ENCODE assay signal across 8 mouse cellular contexts in genomic region chr9:65587270-65587572, GRCm38 (mm10). TPM values are rescaled to one million over a fixed set of nuclear protein-coding genes. Genes with fewer than 3 reads are reported as not detected.
DNase-seq lines count a peak whose midpoint lies in the region; ATAC-seq and TF ChIP-seq lines count a peak whose summit lies in the region.

No protein-coding gene starts in this region.

- H3K27me3 ChIP-seq in liver, adult 2 months (ENCODE audit: control insufficient read depth, insufficient read depth, low read length): peaks cover 11% of the 10 kb centered on the region
- no peaks in the 10 kb centered on the region for H3K27me3 ChIP-seq in embryonic facial prominence, embryonic 15.5 days
- H3K27me3 ChIP-seq in limb, embryonic 11.5 days (ENCODE audit: control insufficient read depth, insufficient read depth, low read length): no peaks in the 10 kb centered on the region
- peaks cover 8% of the 10 kb centered on the region; the same call in 1 of the 2 replicates for H3K27me3 ChIP-seq in neural tube, embryonic 13.5 days

- peak overlapping the region; percentile 25; the same call in 1 of the 2 replicates for H3K4me3 ChIP-seq in liver, adult 2 months (ENCODE audit: insufficient read depth, low read depth, low read length)
- H3K4me3 ChIP-seq in embryonic facial prominence, embryonic 15.5 days (replicated peaks): peak overlapping the region; percentile 55
- H3K4me3 ChIP-seq in limb, embryonic 11.5 days (ENCODE audit: low read depth, low read length): peak overlapping the region; percentile 75
- H3K4me3 ChIP-seq in neural tube, embryonic 13.5 days: peak overlapping the region; percentile 53

- no peak for TF ChIP-seq CTCF in liver, adult 2 months (IDR thresholded peaks at IDR 0.05; ENCODE audit: low read depth, low read length)

- no peaks in the 10 kb centered on the region for H3K9me3 ChIP-seq in embryonic facial prominence, embryonic 15.5 days (replicated peaks)
- no peaks in the 10 kb centered on the region for H3K9me3 ChIP-seq in limb, embryonic 11.5 days (ENCODE audit: control insufficient read depth, low read length)
- H3K9me3 ChIP-seq in neural tube, embryonic 13.5 days: no peaks in the 10 kb centered on the region

- no peak for TF ChIP-seq POLR2A in liver, adult 2 months (IDR thresholded peaks at IDR 0.05; ENCODE audit: extremely low read depth, insufficient read depth, low read length)

- H3K36me3 ChIP-seq in liver, adult 2 months (ENCODE audit: control insufficient read depth, insufficient read depth, low read length): no peaks in the 10 kb centered on the region
- H3K36me3 ChIP-seq in embryonic facial prominence, embryonic 15.5 days: peaks cover 10% of the 10 kb centered on the region; the same call in 1 of the 2 replicates
- H3K36me3 ChIP-seq in limb, embryonic 11.5 days (ENCODE audit: control insufficient read depth, insufficient read depth, low read length): peaks cover 8% of the 10 kb centered on the region
- H3K36me3 ChIP-seq in neural tube, embryonic 13.5 days: no peaks in the 10 kb centered on the region

- no peak overlapping the region for H3K27ac ChIP-seq in liver, adult 2 months (replicated peaks; ENCODE audit: insufficient read depth, low read depth, low read length)
- H3K27ac ChIP-seq in embryonic facial prominence, embryonic 15.5 days (replicated peaks): peak overlapping the region; percentile 39; the same call in 1 of the 2 replicates
- 0 out of 2 replicates have a peak overlapping the region, but pooled peaks have one; percentile 2 for H3K27ac ChIP-seq in limb, embryonic 11.5 days (replicated peaks; ENCODE audit: low read depth, low read length)
- no peak overlapping the region for H3K27ac ChIP-seq in neural tube, embryonic 13.5 days (replicated peaks)

- 5% methylated on average over 6 of the region's 6 CpGs for WGBS in liver, adult 2 months
- under 1% methylated on average over 6 of the region's 6 CpGs for WGBS in embryonic facial prominence, embryonic 15.5 days
- WGBS in limb, embryonic 11.5 days: under 1% methylated on average over 6 of the region's 6 CpGs
- under 1% methylated on average over 6 of the region's 6 CpGs for WGBS in neural tube, embryonic 13.5 days

- H3K79me2 ChIP-seq in liver, adult 2 months (ENCODE audit: control insufficient read depth, insufficient read depth, low read length): no peaks in the 10 kb centered on the region

- no peak for ATAC-seq in embryonic facial prominence, embryonic 15.5 days (ENCODE audit: insufficient number of reproducible peaks, low FRiP score, low TSS enrichment, low read depth)
- ATAC-seq in limb, embryonic 11.5 days (ENCODE audit: insufficient number of reproducible peaks, low FRiP score, low TSS enrichment, low read depth): no peak
- ATAC-seq in neural tube, embryonic 13.5 days (ENCODE audit: low read depth): peak; percentile 36; the same call in 1 of the 2 replicates

- peak overlapping the region; percentile 92 for H3K4me2 ChIP-seq in embryonic facial prominence, embryonic 15.5 days (replicated peaks)
- peak overlapping the region; percentile 74 for H3K4me2 ChIP-seq in limb, embryonic 11.5 days (ENCODE audit: low read depth, severe bottlenecking)
- peak overlapping the region; percentile 83 for H3K4me2 ChIP-seq in neural tube, embryonic 13.5 days

- no peak for DNase-seq in liver, adult 2 months (ENCODE audit: extremely low read depth, low read depth, low spot score)
- DNase-seq in liver: no peak
- no peak for DNase-seq in limb, embryonic 11.5 days (ENCODE audit: low spot score)
- no peak for DNase-seq in left cerebral cortex, adult 8-10 months (ENCODE audit: low spot score in 2 of 2)
- no peak for DNase-seq in MN1 (ENCODE audit: low spot score)
- no peak for DNase-seq in kidney, postnatal 10 days

- H3K9ac ChIP-seq in liver, adult 2 months (ENCODE audit: low read depth, low read length): no peak overlapping the region
- no peak overlapping the region for H3K9ac ChIP-seq in embryonic facial prominence, embryonic 15.5 days
- H3K9ac ChIP-seq in limb, embryonic 11.5 days (ENCODE audit: low read length): peak overlapping the region; percentile 74
- H3K9ac ChIP-seq in neural tube, embryonic 13.5 days: peak overlapping the region; percentile 73

- H3K4me1 ChIP-seq in liver, adult 2 months (ENCODE audit: control insufficient read depth, insufficient read depth, low read length): peaks cover 10% of the 10 kb centered on the region
- peaks cover 31% of the 10 kb centered on the region for H3K4me1 ChIP-seq in embryonic facial prominence, embryonic 15.5 days
- peaks cover 11% of the 10 kb centered on the region for H3K4me1 ChIP-seq in limb, embryonic 11.5 days (ENCODE audit: control insufficient read depth, insufficient read depth, low read length)
- H3K4me1 ChIP-seq in neural tube, embryonic 13.5 days (replicated peaks): peaks cover 31% of the 10 kb centered on the region

RNA-seq across cellular contexts. Expression of gene Pif1, which starts 0.3 kb away (rescaled TPM):
- 0.20 TPM in 1 of 2 replicates, not detected in the other for total RNA-seq in liver, adult 2 months (2014; rRNA removed)
- 0.04 TPM in 1 of 2 replicates, not detected in the other for polyA plus RNA-seq in liver, adult 2 months (2012; rRNA removed)
- polyA plus RNA-seq in embryonic facial prominence, embryonic 15.5 days (2015; fragmentation: Nextera tagmentation; extraction: Ambion mirVana): 10.8 and 11.5 TPM in 2 replicates
- polyA plus RNA-seq in limb, embryonic 11.5 days (2014; fragmentation: Nextera tagmentation; extraction: Ambion mirVana): 13.3 and 15.0 TPM in 2 replicates
- polyA plus RNA-seq in neural tube, embryonic 13.5 days (2015; fragmentation: Nextera tagmentation; extraction: Ambion mirVana): 3.1 and 3.2 TPM in 2 replicates
- total RNA-seq in left cerebral cortex, adult 8-10 months (2022): under 1 TPM; 0.18 to 0.63 (median 0.26) TPM

RNA-seq across cellular contexts. Expression of gene Plekho2, which starts 7.4 kb away (rescaled TPM):
- 1.4 and 2.2 TPM in 2 replicates for total RNA-seq in liver, adult 2 months (2014; rRNA removed)
- 2.9 and 5.4 TPM in 2 replicates for polyA plus RNA-seq in liver, adult 2 months (2012; rRNA removed)
- 15.0 and 16.0 TPM in 2 replicates for polyA plus RNA-seq in embryonic facial prominence, embryonic 15.5 days (2015; fragmentation: Nextera tagmentation; extraction: Ambion mirVana)
- polyA plus RNA-seq in limb, embryonic 11.5 days (2014; fragmentation: Nextera tagmentation; extraction: Ambion mirVana): 12.2 and 12.5 TPM in 2 replicates
- polyA plus RNA-seq in neural tube, embryonic 13.5 days (2015; fragmentation: Nextera tagmentation; extraction: Ambion mirVana): 7.6 and 9.5 TPM in 2 replicates
- 10 to 100 TPM; 16.3 to 24.5 (median 18.9) TPM for total RNA-seq in left cerebral cortex, adult 8-10 months (2022)

RNA-seq across cellular contexts. Expression of gene Rbpms2, which starts 42.2 kb away (rescaled TPM):
- 9.8 and 13.2 TPM in 2 replicates for total RNA-seq in liver, adult 2 months (2014; rRNA removed)
- polyA plus RNA-seq in liver, adult 2 months (2012; rRNA removed): 110 and 121 TPM in 2 replicates
- 7.9 and 8.9 TPM in 2 replicates for polyA plus RNA-seq in embryonic facial prominence, embryonic 15.5 days (2015; fragmentation: Nextera tagmentation; extraction: Ambion mirVana)
- polyA plus RNA-seq in limb, embryonic 11.5 days (2014; fragmentation: Nextera tagmentation; extraction: Ambion mirVana): 29.7 and 31.5 TPM in 2 replicates
- polyA plus RNA-seq in neural tube, embryonic 13.5 days (2015; fragmentation: Nextera tagmentation; extraction: Ambion mirVana): 6.2 and 6.3 TPM in 2 replicates
- 1 to 10 TPM; 2.2 to 5.3 (median 3.0) TPM for total RNA-seq in left cerebral cortex, adult 8-10 months (2022)

Comparison
In these comparisons a context has a peak if more than half of its experiments do, and no peak if none do; other contexts are left out.
1. H3K27ac ChIP-seq: peak in embryonic facial prominence, embryonic 15.5 days (single experiment) and limb, embryonic 11.5 days (single experiment); none in liver, adult 2 months (single experiment) and neural tube, embryonic 13.5 days (single experiment).
2. H3K4me3 ChIP-seq: peak in every context shown above with its lines; median percentile 75 in limb, embryonic 11.5 days; 55 in embryonic facial prominence, embryonic 15.5 days; 53 in neural tube, embryonic 13.5 days; 25 in liver, adult 2 months.
3. H3K9ac ChIP-seq: peak in limb, embryonic 11.5 days (single experiment) and neural tube, embryonic 13.5 days (single experiment); none in liver, adult 2 months (single experiment) and embryonic facial prominence, embryonic 15.5 days (single experiment).
4. Peak in every context shown above with its lines, with median percentiles within 50 percentile points of each other: H3K4me2 ChIP-seq.